Mouse (Mus musculus): Measurements from ENCODE around the gene Vav3.
A peak's percentile ranks its signal among the peaks of the same experiment; 100 is the strongest.

Vav3 gene

DNA sequence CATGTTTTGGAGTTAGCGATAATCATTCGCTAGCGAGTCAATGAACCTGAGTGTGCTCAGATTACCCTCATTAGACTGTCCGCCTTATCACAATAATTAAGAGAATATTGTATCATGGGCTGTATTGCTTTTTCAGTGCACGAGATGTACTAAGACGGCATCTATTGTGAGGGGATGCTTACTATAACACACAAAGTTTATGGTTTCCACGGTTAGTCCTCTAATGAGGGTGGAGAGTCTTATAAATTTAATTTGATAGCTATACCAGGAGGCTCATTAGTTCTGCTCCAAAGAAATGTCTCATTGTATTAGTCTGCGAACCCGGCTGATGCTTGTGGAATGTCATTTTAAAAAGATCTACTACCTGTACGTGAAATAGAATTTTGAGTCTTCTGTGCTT lies 175.9 kb downstream of the Vav3 start:
- no peak for DNase-seq

GRCm38 (mm10) chr3:109522115-109522514 lies 181.7 kb downstream of the Vav3 start:
- DNase-seq, result no peak

DNA sequence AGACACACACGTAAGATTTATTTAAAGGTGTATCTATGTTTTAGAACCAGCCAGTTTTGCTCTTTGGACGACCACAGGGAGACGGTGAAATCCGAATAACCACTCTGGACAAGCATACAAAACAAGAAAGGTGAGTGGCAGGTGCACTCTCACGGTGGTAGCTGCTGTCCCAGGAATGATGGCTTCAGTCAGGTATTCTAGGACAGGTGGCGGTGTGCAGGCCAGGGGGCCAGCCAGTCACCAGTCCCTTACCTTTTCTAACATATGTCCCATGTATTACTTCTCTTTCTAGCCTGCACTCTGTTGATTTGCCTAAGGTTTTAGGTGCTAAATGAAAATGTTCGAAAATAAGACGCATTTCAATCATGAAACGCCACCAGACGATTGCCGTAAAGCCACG lies 185.4 kb downstream of the Vav3 start:
- no peak for DNase-seq

DNA sequence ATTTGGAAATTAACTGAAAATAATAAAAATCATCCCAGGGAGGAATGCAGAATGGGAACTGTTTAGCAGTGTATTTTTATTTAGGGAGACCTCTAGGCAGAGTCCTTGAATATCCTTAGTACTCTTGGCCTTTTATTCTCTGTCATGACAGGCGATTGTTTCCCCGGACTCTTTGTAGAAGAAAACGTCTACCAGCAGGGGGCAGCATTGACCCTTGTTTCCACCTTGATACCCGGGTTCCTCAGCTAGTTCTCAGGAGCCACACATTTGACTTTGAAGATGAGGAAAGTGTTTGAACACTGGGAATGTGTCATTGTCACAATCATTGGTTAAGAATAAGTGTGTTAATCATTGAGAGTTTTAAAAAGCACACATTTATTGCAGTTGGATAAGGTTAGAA lies 185.8 kb downstream of the Vav3 start:
- peak; percentile 89 for DNase-seq

DNA sequence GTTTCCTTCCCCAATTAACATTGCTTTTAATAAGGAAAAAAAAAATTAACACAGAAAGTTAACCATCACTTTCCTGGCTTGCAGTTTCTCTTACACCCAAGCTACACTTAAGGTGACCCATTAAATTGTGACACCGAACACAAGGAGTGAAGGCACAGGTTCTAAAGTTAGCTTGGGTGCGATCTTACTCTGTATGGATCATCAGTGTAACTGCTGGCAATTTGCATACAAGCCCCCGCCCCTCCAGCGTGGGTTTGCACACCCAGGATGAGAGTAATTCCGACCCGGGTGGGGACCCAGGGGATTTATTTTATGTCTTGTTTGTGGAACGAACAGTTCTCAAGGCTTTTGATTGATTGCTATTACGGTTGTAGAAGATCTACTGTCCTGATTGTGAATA lies 186.2 kb downstream of the Vav3 start:
- DNase-seq, result no peak

DNA sequence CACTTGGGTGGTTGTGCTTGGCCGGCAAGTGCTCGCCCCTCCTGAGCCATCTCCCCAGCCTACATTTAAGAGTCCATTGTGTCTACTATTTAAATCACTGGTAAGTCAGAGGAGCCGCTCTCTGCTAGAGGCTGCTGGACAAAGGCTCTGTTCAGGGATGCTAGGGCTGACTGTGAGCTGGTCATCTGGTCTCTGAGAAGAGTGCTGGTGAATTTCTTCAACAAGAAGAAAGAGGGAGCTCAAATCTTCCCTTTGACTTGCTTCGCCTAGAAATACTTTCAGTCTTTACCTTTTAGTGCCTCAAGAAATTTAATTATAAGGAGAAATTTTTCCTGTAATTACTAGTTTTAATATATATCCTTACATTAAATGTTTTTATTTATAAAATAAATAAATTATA lies 188.2 kb downstream of the Vav3 start:
- DNase-seq, result no peak

- no peak for DNase-seq
Observed at GRCm38 (mm10) chr3:109537686-109538085, 197.2 kb downstream of the Vav3 start.

GRCm38 (mm10) chr3:109540009-109540408 lies 199.6 kb downstream of the Vav3 start:
- DNase-seq, result no peak

- no peak for DNase-seq
Observed at GRCm38 (mm10) chr3:109544476-109545221, 204.2 kb downstream of the Vav3 start.

DNA sequence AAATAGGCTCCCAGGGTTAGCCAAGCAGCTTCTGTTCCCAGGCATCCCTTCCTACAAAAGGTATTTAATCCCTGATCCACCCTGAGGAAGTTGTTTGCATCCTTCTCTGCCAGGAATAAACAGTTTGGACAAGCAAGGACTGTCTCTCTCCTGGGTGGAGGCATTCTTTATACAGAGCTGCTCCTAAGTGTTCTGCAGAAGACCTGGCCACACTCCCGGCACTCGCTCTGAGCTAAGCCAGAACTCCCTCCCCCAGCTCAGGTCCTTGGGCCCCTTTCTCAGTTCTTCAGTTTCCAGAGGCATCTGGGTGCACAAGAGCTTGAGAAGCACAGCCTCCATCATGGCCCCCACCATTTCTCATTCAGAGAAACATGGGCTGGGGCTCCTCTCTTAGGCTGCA lies 216.9 kb downstream of the Vav3 start:
- no peak for DNase-seq

GRCm38 (mm10) chr3:109561295-109561694 lies 220.8 kb downstream of the Vav3 start:
- DNase-seq, result no peak

DNA sequence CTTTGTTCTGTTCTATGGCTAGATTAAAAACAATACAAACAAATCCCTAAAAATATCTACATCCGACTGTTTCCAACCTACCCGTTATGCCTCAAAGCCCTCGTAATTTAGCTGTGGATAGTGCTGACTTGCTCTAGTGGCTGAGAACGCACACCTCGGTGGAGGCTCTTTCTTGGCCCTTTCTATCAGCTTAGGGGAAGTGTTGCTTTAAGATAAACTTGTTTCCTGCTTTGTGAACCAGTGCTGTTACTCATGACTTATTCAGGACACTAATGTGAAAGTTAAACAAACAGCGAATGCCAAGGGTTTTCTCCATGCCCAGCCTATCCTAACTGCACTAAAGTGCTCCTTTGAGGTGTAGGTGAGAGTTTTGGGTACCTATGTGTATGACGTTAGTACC lies 221.3 kb downstream of the Vav3 start:
- DNase-seq, result no peak

- DNase-seq, result no peak
Observed at GRCm38 (mm10) chr3:109562268-109562667, 221.8 kb downstream of the Vav3 start.

GRCm38 (mm10) chr3:109564443-109564842 lies 224.0 kb downstream of the Vav3 start:
- DNase-seq, result no peak

DNA sequence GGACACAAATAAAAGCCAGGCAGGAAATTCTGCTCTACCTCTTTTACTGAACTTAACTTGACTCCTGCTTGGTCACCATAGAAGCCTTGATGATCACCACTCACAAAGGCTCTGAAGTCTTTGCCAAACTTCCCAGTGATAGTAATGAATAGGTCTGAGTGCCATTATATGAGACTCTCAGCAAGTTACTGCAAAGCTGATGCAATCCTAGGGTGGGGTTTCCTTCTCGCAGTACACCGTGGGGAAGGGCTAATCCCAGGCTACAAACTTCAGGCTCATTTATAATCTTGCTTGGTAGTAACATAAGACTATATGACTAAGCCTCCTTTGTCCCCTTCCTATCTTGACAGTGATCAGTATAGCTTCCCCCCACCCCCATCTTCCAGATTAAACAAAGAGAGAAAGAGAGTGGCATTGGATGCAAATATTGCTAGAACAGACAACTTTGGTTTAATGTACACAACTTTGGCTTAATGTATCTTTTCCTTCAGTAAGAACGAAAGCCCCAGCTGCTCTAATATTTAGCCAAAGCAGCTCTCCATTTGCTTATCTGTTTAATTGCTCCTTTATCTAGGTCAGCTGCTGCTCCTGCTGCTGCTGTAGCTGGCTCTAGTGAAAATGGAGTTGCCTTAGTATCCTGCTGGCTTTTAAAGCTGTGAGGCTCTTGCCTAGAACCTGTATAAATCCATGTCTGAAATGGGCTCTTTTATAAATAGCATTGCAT lies 228.3 kb downstream of the Vav3 start:
- DNase-seq, result no peak

- DNase-seq, result no peak
Observed at GRCm38 (mm10) chr3:109571483-109571882, 231.0 kb downstream of the Vav3 start.

DNA sequence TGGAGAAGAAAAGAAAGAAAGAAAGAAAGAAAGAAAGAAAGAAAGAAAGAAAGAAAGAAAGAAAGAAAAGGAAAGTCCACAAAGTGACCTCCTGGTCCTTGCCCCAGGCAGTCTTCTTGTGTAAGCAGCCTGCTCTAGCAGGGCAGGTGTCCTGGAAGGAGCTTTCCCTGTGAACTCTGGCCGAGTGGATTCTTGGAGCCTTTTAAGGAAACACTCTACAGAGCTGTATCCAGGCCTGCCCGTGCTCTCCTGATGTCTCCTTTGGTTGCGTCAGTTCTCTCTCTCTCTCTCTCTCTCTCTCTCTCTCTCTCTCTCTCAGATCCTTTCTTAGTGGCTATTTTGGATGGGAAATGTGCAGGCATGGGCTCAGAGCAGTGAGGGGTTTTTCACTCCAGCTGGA lies 232.4 kb downstream of the Vav3 start:
- no peak for DNase-seq

DNA sequence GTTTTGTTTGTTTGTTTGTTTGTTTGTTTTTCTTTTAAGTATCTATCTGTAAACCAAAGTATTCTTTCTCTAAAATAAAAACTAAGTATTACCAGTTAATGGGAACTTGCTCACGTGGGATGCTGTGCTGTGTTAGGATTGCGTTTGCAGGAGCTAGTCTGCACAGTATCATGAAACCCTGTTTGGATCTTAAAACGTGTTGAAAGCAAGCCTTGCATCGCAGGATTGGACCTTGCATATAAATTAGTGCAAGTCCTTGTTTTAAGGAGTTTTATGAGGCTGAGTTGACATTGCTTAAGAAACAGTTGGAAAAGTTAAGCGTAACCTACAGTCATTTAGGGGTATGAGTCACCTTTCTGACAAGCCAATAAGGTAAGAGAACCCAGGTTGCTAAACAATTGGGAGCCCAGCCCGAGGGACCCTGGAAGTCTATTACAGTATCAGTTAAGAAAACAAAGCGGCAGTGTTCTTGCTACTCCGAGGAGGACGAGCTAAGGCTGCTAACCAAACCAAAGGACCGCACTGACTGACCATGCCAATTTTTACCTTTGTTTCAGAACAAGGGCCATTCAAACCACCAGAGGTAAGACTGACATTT lies 233.2 kb downstream of the Vav3 start:
- DNase-seq, result no peak

DNA sequence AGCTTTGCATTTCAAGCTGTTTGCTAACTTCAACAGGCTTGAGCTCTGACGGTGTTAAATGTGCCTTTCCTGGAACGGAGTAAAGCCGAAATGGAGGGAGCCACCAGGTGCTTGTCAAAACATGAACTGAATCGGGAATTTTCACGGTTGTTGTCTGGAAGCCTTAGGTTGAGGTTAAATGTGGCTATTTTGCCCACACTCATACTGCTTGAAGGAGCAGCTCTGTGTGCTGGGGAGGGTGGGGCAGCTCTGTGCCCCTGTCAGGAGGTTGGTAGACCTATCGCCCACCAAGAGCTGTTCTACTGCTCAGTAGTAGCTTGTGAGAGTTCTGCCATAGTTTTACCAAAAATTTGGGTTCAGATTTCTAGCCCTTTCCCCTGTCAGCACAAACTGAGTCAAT lies 233.7 kb downstream of the Vav3 start:
- DNase-seq, result no peak

- no peak for DNase-seq
Observed at GRCm38 (mm10) chr3:109578347-109578746, 237.9 kb downstream of the Vav3 start.

GRCm38 (mm10) chr3:109578983-109579382 lies 238.5 kb downstream of the Vav3 start:
- no peak for DNase-seq

GRCm38 (mm10) chr3:109585946-109586345 lies 245.5 kb downstream of the Vav3 start:
- DNase-seq, result no peak

GRCm38 (mm10) chr3:109592970-109593369 lies 252.5 kb downstream of the Vav3 start:
- DNase-seq, result no peak

DNA sequence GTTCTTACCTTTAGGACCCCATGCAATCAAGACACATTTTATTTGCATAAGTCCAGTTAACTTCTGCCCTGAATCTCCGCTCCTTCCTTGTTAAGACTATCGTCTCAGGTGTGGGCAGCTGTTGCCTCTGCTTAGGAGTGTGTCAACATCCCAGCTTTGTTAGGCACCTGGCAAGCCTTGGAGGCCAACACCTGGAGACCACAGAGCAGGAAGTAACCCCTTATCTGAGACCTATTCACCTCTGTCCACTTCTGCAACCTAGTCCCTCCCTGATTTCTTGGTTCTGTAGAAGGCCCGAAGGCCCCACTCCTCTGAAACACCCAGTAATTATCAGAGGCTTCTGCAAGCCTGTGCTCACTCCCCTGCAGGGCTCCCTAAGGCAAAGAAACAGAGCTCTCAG lies 255.6 kb downstream of the Vav3 start:
- DNase-seq, result no peak
